Mouse (Mus musculus): ENCODE measurements around the gene Ctdspl.

Gene Ctdspl

DNA sequence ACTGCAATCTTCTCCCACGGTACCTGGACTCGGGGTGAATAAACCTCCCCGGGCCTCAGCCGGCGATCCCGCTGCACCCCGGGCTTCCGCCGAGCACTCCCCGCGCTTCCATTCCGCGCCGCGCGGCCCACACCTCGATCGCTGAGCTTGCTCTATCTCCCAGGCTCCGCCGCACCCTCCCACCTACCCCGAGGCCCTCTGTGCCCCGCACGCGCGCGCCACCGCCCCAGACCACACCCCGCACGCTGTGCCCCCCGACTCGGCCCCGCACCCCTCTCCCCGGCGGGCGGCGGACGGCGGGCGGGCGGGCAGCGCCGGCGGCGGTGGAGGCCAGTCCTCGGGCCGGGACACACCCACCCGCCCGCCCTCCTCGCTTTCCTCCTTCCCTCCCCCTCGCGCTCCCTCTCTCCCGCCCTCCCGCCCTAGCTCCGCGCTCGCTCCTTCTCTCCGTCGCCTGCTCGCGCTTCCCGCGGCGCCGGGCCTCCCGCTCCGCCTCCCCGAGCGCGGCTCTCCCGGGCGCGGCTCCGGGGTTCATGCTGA, at the start of gene Ctdspl:
TSS of gene Ctdspl (plus strand) at position 343 of the 540 bp plus-strand sequence.
- peak; percentile 45 for DNase-seq (ENCODE audit: low read depth, low spot score)

DNA sequence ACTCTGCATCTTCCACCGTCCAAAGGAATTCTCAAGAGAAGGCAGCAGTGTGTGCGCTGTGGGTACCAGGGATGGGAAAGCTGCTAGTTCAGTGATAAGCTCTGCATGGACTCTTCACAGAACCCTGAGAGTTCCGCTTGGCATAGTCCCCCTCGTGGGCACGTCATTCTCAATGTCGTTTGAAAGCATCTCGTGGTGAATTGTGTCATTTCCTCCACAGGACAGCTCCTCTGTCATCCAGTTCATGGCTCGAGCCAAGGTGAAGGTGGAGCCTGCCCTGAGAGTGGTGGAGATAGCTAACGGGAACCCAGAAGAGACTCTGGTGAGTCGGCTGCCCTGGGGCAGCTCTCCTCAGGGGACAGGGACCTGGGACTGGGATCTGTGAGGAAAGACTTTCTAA, 49.4 kb upstream of the Ctdspl start:
- no peak for DNase-seq (ENCODE audit: low read depth, low spot score)

DNA sequence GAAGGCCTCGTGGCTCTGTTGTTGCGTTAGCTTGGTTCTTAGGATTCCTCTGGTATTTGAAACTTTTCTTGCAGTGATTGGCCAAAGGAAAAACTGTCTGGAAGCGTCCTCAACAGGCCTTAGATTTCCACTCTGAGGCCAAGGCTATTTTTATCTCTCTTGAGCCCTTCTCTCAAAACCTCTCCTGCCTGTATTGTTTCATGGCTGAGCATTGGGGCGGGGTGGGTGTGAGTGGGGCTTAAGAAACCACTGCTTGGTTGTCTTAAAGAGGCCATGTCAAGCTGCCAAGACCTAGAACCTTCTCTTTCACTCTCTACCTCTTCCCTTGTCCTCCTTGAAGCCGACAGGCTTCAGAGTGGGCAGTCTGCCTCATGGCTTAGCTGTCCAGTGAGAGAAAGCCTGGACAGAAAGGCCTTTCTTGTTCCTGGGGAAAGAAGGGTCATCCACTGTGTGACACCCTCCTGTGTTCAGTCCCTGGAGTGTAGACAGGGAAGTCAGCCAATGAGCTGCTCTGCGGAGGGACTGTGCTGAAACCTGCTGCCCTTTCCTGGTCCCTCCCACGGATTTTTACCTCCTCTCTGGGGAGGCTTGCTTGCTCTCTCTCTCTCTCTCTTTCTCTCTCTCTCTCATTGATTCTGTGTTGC, 48.8 kb upstream of the Ctdspl start:
- no peak for DNase-seq (ENCODE audit: low read depth, low spot score)

DNA sequence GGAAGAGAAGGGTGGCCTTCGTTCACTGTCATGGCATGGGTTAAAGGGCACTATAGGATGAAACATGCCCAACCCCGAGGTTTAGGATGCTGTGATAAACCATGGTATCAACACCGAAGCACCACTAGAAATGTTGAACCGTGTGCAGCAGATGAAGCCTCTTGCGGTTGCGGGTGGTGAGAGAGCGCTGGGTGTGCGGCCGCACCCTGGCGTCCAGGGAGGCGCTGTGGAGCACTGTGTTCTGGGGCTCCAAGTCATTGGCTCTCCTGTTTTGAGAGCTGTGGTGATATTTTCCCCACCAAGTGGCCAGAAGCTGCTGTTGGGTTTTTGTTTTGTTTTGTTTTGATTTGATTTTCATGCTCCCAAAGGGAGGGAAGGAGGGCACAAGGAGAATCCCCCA, 47.7 kb upstream of the Ctdspl start:
- DNase-seq (ENCODE audit: low read depth, low spot score), result no peak

DNA sequence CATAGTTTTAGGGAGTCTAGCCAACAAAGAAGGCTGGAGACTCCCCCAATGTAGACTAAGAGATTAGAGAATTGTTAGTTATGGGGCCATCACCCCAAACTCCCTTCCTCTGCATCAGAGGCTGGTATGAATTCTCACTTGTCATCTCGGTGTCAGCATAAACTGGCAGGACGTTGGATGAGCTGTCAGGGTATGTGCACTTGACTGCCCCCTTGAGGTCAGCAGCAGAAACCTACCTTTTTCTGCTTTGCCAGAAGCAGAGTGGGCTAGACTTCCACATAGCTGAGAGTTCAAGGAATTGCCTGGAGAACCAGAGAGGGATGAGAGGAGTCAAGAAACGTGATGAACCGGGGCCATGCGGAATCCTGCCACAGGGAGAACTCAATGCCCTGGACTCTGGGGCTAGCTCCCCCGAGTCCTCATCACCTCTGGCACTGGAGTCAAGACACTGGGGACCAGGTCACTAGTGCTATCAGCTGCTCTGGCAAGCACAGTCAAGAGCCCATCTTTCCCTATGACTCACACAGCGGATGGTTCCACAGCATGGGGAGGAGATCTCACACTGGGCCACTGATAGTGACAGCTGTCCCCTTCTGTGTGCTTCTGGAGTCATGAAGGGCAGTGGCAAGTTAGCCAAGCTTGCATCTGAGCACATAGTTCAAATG, 44.8 kb upstream of the Ctdspl start:
- peak; percentile 3 for DNase-seq (ENCODE audit: low read depth, low spot score)

DNA sequence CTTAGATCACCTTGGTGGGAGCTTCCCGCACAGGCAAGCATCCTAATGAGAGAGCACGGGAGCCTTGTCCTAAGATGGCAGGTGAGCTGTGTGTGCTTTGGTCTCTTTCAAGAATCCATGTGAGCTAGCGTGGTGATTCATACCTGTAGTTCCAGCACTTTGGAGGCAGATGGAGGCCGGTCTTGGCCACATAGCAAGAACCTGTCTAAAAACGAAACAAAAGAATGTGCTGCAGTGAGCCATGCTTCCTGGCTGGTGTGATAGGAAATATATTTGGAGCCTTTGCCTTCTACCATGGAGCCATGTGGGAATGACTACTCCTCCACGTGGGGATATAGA, 44.3 kb upstream of the Ctdspl start:
- peak; percentile 22 for DNase-seq (ENCODE audit: low read depth, low spot score)

DNA sequence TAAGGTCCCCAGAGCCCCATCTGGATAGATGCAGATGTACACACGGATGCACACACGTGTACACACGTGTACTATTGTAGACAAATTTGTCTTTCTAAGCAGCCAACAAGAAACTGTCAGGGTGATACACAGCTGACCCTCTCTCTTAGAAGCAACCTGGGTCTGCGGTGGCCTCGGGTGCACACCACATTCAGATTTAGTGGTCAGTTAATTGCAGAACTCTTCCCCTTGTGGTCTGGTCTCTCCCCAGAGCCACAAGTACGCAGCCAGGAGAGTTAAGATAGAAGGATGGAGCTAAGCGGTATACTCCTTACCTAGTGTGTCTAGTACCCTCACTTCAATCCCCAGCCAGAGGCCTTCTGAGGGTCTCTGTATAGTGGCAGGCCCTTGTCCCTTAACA, 43.1 kb upstream of the Ctdspl start:
- DNase-seq (ENCODE audit: low read depth, low spot score), result no peak

DNA sequence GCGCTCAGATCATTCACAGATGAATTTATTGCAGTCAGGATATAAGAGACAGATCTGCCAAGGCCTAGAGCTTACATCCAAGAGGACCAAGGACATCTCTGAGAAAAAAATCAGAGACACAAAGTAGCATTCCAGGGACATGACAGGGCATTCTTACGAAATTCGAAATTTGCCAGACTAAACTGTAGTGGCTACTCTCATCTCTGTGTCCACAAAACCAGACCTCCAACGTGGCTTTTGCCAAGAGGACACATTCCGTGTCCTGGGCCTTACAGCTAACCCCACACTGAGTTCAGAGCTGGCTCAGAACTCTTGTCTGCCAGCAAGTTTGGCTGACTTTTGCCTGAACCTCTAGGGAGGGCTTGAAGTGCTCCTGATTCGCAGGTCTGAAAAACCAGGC, 40.5 kb upstream of the Ctdspl start:
- DNase-seq (ENCODE audit: low read depth, low spot score), result peak; percentile 70

DNA sequence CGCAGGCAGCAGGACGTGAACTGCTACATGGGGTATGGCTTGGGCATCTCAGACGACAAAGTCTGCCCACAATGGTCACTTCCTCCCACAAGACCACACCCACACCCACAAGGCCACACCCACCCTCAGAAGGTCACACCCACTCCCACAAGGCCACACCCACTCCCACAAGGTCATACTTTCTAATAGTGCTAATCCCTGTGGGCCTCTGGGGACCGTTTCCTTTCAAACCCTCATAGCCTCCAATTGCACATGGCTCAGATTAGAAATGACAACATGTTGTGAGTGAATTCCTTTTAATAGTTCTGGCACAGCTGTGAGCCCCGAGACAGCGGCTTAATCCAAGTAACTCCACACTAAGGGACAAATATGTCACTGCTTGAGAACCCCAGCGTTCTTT, 39.1 kb upstream of the Ctdspl start:
- DNase-seq (ENCODE audit: low read depth, low spot score), result no peak

DNA sequence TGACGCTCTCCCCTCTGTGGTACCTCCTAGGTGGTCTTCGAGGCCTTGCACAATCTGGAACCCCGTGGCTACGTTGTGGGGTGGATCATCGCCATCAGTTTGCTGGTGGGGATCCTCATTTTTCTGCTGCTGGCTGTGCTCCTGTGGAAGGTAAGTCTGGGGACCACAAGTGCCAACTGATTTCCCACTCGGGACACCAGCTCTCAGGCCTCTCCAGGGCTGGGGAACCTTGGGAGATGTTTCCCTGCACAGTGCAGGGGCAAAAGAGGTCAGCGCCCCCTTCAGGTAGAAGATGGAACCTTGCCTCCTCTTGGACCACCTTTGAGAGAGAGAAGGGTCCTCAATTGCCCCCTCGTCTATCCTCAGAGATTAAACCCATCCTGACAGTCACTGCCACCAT, 38.5 kb upstream of the Ctdspl start:
- no peak for DNase-seq (ENCODE audit: low read depth, low spot score)

DNA sequence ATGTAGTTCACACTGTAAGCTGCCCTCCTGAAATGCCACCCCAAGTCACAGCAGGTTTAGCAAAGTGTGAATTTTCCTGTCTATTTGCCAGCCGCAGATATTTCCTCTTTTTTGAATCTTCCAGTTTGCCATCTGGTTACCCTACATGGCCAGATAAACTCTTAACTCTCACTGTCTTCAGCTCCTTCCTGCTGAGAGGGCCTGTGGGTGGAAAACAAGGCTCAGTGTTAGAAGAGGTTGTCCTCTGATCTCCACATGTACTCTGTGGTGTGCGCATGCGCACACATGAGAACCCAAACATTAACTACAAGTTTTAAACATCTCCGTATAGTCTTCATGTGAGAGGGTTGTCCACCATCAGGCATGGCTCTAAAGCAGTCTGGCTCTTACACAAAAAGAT, 36.1 kb upstream of the Ctdspl start:
- DNase-seq (ENCODE audit: low read depth, low spot score), result no peak

DNA sequence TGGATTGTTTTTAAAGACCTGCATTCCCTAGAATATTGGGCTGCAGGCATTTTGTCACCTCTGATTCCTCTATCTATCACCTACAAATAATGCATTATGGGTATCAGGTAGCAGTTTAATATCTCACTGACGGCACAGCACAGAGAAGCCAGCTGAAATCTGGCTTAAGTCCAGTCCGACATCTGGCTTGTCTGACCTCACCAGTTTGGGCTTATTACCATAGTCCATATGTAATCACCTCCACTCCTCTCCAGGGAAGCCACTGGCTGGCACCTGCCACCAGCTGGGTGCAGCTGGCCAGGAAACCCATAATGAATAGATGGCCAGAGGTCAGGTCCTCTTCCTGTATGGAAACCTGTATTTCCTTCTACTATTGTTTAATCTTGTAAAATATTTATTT, 35.6 kb upstream of the Ctdspl start:
- no peak for DNase-seq (ENCODE audit: low read depth, low spot score)

DNA sequence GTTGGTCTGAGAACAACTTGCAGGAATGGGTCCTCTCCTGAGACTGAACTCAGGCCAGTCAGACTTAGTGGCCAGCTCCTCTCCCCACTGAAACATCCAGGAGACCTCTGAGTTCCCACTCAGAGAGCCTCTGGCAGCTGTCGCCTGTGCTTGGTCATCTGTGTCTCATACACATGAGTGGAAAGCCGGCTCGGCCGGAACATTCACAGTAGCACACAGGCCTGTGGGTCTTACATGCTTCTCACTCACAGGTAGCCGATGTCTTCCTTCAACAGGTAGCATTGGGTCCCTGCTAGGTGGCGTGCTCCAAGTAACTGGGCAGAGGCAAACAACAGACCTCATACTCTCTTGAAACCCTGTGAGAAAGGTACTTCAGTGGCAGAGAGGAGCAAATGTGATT, 35.2 kb upstream of the Ctdspl start:
- no peak for DNase-seq (ENCODE audit: low read depth, low spot score)

DNA sequence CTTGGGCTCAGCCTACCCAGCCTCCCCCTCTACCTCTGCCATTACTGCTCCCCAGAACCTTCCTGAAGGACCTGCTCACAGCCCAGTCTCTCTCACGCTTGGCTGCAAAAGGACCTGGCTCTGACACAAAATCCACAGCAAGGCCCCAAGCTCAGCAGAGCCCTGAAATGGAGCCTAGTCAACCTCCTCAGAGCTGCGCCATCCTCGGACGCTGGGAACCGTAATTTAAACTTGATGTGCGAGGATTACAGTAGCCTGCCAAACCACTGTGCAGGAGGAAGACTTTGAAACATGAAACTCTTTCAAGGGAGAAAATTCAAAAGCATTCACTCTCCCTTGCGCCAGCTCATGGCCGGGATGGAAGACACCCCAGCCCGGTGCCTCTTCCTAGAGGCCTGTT, 34.7 kb upstream of the Ctdspl start:
- no peak for DNase-seq (ENCODE audit: low read depth, low spot score)

DNA sequence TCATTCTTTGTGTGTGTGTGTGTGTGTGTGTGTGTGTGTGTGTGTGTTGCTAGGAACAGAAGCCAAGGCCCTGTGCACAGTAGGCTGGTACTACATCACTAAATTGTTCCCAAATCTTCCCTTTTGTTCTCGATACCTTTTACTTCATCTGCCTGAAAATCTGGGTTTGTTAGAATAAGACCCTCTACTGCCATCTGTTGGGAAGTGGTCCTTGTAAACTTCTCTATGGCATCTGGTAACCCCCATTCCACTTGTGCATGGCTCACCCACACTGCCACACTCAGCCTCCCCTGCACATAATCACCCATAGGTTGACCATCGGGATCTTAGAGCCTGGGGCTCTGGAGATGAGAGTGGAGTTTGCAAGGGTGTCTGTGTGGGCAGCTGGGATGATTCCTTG, 31.2 kb upstream of the Ctdspl start:
- DNase-seq (ENCODE audit: low read depth, low spot score), result no peak

DNA sequence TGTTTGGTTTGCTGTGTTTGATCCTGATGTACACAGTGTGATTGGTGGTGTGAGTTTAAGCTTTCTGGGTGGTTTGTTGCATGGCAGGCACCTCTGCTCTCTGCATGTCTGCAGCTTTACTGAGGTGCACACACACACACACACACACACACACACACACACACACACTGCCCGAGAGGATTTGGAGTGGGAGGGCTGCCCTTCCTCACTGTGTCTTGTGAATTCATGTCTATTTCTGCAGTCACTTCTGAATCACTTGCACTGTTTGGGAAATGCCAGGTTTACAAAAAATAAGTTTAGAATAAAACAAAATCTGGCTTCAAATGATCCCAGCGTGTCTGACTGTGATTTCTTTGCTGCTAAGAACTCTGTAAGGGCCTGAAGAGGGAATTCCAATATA, 25.6 kb upstream of the Ctdspl start:
- no peak for DNase-seq (ENCODE audit: low read depth, low spot score)

DNA sequence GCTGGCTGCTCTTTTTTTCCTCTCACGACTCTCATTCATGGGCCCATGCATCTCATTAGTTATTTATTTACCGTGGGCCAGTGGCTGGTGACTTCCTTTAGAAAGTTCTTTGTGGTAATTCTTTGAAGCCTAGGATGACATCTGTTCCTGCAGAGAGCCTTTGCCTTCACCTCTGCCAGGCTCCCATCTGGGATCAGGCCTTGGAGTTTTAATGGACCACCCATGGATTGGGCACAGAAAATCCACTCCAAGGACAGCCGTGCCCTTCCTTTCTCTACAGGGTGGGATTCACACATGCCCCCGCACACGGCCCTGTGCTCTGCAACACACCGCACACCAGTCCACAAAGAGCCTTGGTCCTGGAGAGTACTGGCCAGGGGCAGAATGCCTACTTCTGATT, 24.3 kb upstream of the Ctdspl start:
- no peak for DNase-seq (ENCODE audit: low read depth, low spot score)

DNA sequence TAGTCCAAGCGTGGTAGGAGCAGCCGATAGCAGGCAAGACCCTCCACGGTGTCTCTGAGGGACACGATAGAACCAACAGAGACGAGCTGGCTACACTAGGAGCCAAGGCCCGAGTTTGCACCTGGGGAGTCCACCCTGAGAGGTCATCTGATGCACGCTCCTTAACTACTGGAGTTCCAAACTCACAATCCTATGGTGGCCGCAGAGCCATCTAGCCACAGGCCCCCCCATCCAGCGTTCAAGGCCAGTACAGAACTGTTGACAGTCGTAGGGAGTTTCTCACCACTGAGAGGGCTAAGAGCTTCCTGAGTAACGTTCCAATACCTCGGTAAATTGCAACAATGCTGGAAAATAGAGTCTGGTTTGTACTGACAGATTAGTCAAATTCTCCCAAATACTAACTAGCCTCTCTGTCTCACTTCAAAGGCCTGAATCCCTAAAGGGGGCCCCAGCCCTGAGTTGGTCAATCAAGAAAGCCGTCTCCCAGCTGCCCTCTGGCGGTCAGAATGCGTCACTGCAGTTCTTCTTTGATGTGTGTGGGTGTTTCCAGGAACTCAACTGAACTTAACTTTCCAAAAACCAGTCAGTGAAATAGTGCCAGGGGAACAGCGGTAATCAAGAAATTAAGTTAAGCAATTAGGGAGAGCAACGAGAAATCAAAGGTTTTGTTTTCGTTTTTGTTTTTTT, 18.2 kb upstream of the Ctdspl start:
- DNase-seq (ENCODE audit: low read depth, low spot score), result peak; percentile 79

DNA sequence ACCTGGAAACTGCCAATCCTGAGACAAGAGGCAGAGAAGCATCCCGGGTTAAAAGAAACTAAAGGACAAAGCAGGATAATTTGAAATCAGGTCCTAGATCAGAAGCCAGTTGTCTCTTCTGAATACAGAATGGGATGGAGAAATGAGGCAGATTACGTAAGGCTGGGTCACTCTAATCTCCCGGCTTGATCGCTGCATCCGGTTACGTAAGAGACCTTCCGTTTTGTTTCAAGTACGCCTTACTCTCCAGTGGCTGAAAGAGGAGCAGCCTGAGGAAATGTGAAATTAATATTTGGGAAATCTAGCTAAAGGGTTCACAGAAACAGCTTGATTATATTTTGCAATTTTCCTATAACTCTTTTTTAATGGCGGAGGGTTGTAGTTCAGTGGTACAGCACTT, 13.2 kb upstream of the Ctdspl start:
- DNase-seq (ENCODE audit: low read depth, low spot score), result no peak

DNA sequence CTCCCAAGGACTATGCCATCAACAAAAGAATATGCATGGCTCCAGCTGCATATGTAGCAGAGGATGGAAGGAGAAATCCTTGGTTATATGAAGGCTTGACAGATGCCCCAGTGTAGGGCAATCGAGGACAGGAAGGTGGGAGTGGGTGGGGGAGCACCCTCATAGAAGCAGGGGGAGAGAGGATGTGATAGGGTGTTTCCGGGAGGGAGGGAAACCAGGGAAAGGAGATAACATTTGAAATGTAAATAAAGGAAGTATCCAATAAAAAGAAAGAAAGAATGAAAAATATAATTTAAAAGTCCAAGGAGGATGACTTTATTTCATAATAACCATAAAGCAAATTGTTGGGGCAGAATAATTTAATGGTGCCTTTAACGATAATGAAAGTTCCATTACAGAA, 12.6 kb upstream of the Ctdspl start:
- no peak for DNase-seq (ENCODE audit: low read depth, low spot score)

DNA sequence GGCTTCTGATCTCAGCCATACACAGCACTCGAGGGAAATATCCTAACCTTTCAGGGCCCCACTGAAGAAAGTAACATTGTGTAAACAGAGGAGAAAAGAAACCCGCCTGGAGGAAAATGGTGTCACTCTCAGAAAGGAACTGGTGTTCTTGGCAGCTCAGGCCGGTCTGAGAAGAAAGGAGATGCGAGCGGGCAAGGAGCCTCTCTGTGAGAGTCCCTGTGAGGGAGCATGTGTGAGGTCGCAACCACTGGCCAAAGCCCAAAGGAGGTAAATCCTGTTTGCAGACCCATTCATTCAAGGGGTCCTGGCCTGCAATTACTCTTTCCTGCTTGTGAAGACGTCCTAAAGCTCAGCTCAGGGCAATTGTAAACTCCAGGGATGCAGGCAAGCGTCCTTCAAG, 11.7 kb upstream of the Ctdspl start:
- DNase-seq (ENCODE audit: low read depth, low spot score), result no peak

DNA sequence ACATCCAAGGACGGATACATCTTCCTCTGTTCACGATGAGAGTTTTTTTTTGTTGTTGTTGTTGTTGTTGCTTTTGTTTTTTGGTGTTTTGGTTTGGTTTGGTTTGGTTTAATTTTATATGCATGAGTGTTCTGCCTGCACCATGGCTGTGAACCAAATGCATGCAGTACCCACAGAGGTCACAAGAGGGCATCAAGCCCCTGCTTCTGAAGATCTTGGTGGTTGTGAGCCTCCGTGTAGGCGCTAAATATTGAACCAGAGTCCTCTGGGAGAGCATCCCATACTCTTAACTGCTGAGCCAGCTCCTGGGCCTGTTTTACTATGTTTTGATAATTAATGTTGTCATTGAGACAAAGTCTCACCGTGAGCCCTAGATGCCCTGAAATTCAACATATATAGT, 11.0 kb upstream of the Ctdspl start:
- peak; percentile 50 for DNase-seq (ENCODE audit: low read depth, low spot score)

DNA sequence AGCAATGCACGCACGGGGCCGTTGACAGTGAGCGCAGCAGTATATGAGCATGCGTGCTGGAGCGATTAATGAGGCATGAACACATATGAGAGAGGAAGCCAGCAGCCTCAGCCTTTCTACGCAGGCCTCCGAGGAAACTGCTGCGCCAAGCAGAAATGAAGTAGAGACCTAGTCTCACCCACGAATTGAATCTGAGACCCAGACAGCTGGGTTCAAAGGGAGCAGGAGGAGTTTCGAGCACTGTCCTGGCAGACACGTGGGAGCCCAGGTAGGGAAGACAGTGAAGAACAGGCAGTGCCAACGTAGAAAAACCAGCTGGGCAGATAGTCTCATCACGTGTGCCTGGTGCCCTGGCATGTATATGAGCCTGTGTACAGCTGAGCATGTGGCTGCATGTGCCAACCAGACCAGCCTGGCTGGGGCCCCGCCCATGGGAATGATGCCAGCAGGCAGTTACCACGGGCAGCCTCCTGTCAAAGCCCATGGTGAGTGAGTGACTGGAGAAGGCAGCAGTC, 6.5 kb upstream of the Ctdspl start:
- no peak for DNase-seq (ENCODE audit: low read depth, low spot score)

Data from 3T3-L1 (cell line).